Mouse (Mus musculus) limb, embryonic 10.5 days (tissue): ENCODE measurements around the gene Doc2a. TPM values are rescaled to one million over a fixed set of nuclear protein-coding genes. Genes with fewer than 3 reads are reported as not detected.

Source experiments
- DNase-seq: peaks from one replicate; pipeline ENCODE4 v3.0.0-alpha.2; 2017; ENCODE audit warnings: low spot score
- H3K27ac ChIP-seq: fragments of 300-500 bp; sonication (generic); 2 replicates; pipeline ENCODE4 v1.5.1; 2016; ENCODE audit warnings: mild to moderate bottlenecking
- H3K27me3 ChIP-seq: fragments of 300-500 bp; sonication (generic); 2 replicates; pipeline ENCODE4 v1.6.1; 2016; ENCODE audit warnings: low read depth, mild to moderate bottlenecking; ENCODE audit not compliant: poor library complexity, severe bottlenecking
- H3K36me3 ChIP-seq: fragments of 300-500 bp; sonication (generic); 2 replicates; pipeline ENCODE4 v1.6.1; 2016; ENCODE audit warnings: mild to moderate bottlenecking, moderate library complexity
- H3K4me1 ChIP-seq: fragments of 300-500 bp; sonication (generic); 2 replicates; pipeline ENCODE4 v1.6.1; 2016
- H3K4me3 ChIP-seq: fragments of 300-500 bp; sonication (generic); 2 replicates; pipeline ENCODE4 v1.5.1; 2016; ENCODE audit warnings: mild to moderate bottlenecking, moderate library complexity
- H3K9me3 ChIP-seq: fragments of 300-500 bp; sonication (generic); replicated peaks from 2 replicates; pipeline ENCODE4 v1.6.1; 2016; ENCODE audit warnings: mild to moderate bottlenecking
- WGBS: fragments of 180-500 bp; shearing (Covaris S2); methylation state at CpG from one replicate; pipeline ENCODE4 v1.1.7; 2016; 5-methylcytosine and 5-hydroxymethylcytosine counted together
- polyA plus RNA-seq: library from polyadenylated mRNA; unstranded; fragments of >200 nt; fragmentation: Nextera tagmentation; extraction: Ambion mirVana; gene quantifications from 2 replicates; pipeline ENCODE4 v1.2.1, GENCODE M21; 2016

Doc2a gene
- polyA plus RNA-seq, result 1.0 and 1.9 TPM in 2 replicates

DNA sequence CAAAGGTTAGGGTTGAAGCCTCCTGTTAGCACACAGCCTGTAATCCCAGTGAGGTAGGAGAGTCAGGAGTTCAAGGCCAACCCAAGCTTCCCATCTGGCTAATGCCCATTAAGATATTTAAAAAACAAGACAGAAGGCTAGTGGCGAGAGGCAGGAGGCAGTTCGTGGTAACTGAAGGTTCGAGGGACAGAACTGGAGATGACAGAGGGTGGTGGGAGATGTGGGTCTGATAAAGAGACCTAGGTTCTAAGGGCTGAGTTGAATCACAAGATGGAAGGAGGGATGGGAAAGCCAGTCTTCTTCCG is at the start of gene Doc2a:
Doc2a (plus strand) TSS at position 301 of the 305 bp plus-strand sequence.
- 27% methylated on average over 4 of the region's 4 CpGs for WGBS
- Histone ChIP-seq H3K4me3 (peak within 1 kb of the TSS; percentile 71), H3K27me3 (peaks cover 54% of the 10 kb centered on the region), H3K36me3 (peaks cover 13% of the 10 kb centered on the region), H3K9me3 (no peaks in the 10 kb centered on the region), H3K27ac (peak within 1 kb of the TSS; percentile 78), H3K4me1 (peaks cover 27% of the 10 kb centered on the region)
- no peak for DNase-seq

DNA sequence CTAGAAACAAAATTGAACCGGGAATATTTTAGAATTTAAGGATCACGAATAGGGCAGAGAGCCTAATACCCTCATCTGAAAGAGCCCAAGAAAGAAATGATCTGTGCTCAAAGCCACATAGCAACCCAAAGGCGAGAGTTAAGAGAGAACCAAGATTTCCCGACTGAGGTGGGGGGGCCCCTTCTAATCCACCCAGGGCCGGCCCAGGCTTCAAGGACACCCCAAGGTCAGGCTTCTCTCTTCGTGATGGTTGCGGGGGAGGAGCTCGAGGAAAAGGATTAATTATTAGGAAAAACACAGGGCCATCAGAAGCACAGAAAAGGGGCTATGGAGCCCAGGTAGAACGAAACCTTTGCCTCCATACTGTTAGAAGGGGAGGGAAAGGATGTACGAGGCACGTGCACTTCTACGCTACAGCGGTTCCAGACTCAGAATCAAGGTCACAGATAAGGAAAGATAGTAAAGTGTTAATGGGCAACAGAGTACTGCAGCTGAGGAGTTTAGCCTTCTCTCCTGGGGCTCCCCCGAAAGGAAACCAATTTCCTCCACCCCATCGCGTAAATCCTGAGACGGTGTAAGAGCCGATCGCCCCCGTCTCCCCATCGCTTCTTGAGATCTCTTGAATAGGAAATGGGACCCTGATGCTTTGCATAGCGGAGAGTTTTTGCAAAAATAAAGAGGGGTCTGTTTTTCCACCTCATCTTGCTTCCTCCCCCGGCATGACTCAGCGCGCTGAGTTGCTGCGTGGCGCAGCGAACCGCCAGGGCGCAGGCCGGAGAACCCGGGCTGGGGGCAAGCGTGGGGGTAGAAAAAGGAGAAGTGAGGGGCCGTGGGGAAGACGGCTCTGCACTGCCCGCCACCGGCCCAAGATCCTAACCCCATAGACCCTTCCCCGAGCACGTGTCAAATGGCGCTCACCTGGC is 48.8 kb upstream of the Doc2a start:
- peaks cover 67% of the 10 kb centered on the region for H3K36me3 ChIP-seq
- H3K27ac ChIP-seq, result peak overlapping the region; percentile 95
- 1% methylated on average over 40 of the region's 40 CpGs for WGBS
- H3K27me3 ChIP-seq, result no peaks in the 10 kb centered on the region
- no peaks in the 10 kb centered on the region for H3K9me3 ChIP-seq
- peak overlapping the region; percentile 89 for H3K4me3 ChIP-seq
- H3K4me1 ChIP-seq, result peaks cover 44% of the 10 kb centered on the region
- DNase-seq, result no peak

DNA sequence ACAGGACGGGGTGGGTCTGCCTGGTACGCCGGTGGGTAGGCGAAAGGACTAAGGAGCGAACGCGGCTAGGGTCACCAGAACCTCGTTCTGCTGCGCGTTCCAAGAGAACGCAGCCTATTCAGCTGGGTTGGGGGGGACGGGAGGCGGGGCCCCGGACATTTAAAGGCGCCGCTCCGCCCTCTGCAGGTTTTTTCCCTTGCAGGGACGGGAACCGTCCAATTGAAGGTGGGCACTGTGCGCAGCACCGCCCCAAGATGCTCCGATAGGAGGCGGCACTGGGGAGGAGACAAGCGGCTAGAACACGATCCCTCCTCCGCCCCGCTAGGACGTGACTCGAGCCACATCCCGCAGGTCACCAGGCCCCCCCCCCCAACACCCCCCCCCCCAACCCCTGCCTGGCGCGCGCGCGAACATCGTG is 48.2 kb upstream of the Doc2a start:
- H3K4me1 ChIP-seq, result peaks cover 43% of the 10 kb centered on the region
- H3K4me3 ChIP-seq, result peak overlapping the region; percentile 89
- H3K27ac ChIP-seq, result peak overlapping the region; percentile 95
- WGBS, result under 1% methylated on average over 33 of the region's 36 CpGs
- peaks cover 68% of the 10 kb centered on the region for H3K36me3 ChIP-seq
- no peaks in the 10 kb centered on the region for H3K27me3 ChIP-seq
- H3K9me3 ChIP-seq, result no peaks in the 10 kb centered on the region
- DNase-seq, result peak; percentile 93

DNA sequence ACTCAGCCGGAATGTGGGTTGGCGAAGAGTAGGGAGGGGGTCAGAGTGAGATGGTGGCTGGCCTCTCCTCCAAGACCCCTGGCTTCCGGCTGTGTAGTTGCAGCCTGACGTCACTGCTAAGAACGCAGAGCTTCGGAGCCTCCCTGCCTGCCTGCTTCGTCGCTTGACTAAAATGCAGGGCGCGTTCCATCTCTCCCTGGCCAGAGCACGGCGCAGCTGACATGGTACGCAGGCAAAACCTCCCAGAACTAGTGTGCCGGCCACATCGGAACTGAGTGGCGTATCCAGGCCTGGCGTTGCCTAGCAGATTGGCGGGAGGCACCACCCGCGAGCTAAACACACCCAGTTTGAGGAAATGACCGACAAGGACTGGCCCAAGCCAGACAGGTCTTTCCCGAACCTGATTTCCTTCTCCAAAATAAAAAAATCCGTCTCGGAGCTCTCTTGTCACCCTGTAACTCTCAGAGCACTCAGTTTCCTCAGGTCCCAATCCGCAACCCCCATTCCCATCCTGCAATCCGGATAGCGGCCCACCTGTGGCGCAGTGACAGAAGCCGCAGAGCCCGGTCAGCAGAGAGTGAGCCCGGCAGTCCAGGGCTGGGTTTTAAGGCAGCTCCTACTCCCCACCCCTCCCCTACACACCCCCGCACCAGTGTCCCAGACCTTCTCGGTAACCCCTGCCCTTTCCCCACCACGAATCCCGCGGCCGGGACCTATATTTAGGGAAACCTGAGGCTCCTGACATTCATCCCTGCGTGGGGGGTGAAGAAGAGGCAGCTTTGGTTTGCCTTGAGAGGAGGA is 47.5 kb upstream of the Doc2a start:
- Histone ChIP-seq H3K27me3 (no peaks in the 10 kb centered on the region), H3K4me1 (peaks cover 43% of the 10 kb centered on the region), H3K4me3 (peak overlapping the region; percentile 89), H3K27ac (peak overlapping the region; percentile 95), H3K9me3 (no peaks in the 10 kb centered on the region), H3K36me3 (peaks cover 68% of the 10 kb centered on the region)
- 1% methylated on average over 38 of the region's 38 CpGs for WGBS
- DNase-seq, result no peak

DNA sequence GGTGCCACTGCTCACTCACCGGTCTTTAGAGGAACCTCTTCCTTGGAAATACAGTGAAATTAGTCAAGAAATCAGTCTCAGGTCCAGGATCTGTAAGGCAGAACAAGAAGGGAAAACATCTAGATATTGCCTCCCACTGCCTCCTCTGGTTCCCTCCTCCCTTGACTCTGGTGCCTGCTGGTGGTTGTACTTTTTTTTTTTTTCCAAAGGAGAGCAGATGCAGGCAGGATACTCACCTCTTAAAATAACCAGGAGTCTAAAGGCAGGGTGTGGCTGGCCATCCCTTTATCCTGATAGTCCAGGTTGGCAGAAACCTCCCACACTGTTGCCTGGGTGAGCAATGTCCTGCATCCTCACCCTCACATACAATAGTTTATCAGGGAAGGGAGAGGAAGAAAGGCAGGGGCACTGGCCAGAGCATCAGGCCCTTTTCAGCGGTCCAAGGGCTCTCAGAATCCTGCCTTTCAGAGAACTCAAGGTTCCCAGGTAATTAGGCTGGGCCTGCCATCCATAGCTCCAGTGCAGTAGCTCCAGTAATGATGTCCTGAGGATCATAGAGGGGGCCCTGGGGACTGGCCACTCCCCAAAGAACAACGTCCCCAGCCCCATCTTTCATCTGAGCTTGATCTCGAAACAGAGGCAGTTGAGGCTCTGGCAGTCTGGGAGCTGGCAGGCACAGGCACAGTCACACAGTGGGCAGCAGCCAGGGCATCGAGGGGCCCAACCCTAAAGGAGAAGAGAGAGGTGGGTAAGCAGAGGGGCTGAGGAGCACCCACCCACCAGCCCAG is 46.8 kb upstream of the Doc2a start:
- no peaks in the 10 kb centered on the region for H3K9me3 ChIP-seq
- DNase-seq, result no peak
- peak overlapping the region; percentile 89 for H3K4me3 ChIP-seq
- peak overlapping the region; percentile 95 for H3K27ac ChIP-seq
- H3K36me3 ChIP-seq, result peaks cover 68% of the 10 kb centered on the region
- H3K4me1 ChIP-seq, result peaks cover 42% of the 10 kb centered on the region
- 50% methylated on average over 5 of the region's 5 CpGs for WGBS
- H3K27me3 ChIP-seq, result no peaks in the 10 kb centered on the region

DNA sequence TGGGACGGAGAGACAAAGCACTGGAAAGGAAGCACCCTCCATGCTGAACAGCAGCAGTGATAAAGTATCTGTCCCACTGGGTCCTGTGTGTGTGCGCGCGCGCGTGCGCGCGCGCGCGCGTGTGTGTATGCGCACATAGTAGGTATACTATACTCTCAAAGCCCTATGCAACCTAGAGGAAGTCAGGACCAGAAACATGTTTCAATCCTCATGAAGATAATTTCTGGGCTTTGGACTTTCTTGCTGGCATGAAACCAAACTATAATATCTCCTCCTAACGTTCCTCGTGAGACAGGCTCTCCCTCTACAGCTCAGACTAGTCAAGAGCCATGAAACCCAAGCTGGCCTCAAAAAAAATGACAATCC is 46.2 kb upstream of the Doc2a start:
- Histone ChIP-seq H3K4me3 (0 out of 2 replicates have a peak overlapping the region, but pooled peaks have one; percentile 89), H3K4me1 (peaks cover 37% of the 10 kb centered on the region), H3K27ac (peak overlapping the region; percentile 95), H3K9me3 (no peaks in the 10 kb centered on the region), H3K36me3 (peaks cover 65% of the 10 kb centered on the region), H3K27me3 (no peaks in the 10 kb centered on the region)
- WGBS, result 97% methylated on average over 16 of the region's 16 CpGs
- DNase-seq, result no peak

DNA sequence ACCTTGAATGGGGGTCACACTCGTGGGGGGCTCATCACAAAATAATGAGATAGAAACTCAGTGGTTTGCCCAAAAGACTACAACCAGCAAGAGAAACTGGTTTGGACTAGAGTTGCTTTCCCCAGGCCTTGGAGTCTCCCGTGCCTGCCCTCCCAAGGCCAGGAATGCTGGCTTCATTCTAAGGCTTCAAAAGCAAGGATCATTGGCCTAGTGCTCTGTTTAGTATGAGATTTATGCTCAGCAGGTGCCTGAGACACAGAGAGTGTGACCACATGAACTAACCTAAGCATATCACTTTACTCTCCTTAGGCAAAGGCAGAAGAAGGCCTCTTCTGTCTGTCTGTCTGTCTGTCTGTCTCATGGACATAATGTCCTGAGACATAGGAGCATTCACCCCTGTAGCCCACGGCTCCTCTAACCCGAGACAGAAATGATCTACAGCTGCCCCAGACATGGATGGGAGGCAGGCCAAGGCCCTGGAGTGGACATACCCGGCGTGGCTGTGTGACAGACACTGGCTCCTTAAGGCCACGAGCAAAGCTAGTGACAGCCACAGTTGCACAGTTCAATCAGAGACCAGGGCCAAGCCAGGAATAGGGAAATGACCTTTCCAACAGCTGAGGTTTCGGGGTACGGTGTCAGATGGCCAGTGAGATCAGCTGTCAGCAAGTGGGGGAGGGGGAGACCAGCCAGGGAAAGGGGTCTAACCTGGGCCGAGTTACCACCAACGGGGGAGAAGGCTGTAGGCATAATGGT is 44.9 kb upstream of the Doc2a start:
- H3K27me3 ChIP-seq, result no peaks in the 10 kb centered on the region

DNA sequence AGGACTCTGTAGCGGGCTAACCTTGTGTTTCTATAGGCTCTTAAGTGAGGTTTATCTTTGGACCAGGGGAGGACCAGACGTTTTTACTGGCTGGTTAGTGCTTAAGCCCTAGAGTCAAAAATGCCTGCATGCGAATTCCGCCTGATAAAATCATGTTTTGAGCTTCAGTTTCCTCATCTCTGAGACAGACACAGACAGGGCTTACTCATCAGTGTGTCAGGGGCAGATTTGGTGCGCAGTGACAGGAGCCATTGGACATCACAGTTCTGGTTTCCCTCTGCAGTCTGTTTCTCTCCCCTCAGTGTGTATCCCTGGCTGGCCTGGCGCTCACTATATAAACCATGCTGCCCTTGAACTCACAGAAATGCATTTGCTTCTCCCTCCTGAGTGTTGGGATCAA is 44.0 kb upstream of the Doc2a start:
- Histone ChIP-seq H3K36me3 (peaks cover 62% of the 10 kb centered on the region), H3K27ac (no peak overlapping the region), H3K27me3 (no peaks in the 10 kb centered on the region), H3K4me3 (no peak overlapping the region), H3K9me3 (no peaks in the 10 kb centered on the region), H3K4me1 (peaks cover 27% of the 10 kb centered on the region)
- DNase-seq, result no peak
- WGBS, result 90% methylated on average over 6 of the region's 6 CpGs

More for the DNA sequence above, 44.9 kb upstream of the Doc2a start:
- Histone ChIP-seq H3K27ac (no peak overlapping the region), H3K4me1 (peaks cover 27% of the 10 kb centered on the region), H3K36me3 (peaks cover 64% of the 10 kb centered on the region), H3K9me3 (no peaks in the 10 kb centered on the region), H3K4me3 (no peak overlapping the region)
- 87% methylated on average over 11 of the region's 11 CpGs for WGBS
- DNase-seq, result no peak

DNA sequence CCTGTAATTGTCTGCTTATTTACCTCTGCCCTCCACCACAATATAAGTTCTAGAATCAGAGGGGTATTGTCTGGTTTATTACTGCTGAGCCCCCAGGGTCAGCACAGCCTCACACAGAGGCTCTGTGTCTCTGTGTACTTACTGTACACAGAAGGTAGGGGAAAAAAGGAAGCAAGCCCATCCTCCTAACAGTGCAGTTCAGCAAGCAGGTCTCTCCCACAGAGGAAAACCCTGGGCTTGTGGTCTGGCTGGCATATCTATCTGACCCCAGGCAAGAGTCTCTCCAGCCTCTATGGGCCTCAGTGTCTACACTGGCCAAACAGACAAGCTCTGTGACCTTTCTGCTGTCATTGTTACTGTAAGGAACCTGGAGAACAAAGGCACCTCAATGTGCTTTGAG is 43.5 kb upstream of the Doc2a start:
- no peak overlapping the region for H3K27ac ChIP-seq
- peaks cover 62% of the 10 kb centered on the region for H3K36me3 ChIP-seq

DNA sequence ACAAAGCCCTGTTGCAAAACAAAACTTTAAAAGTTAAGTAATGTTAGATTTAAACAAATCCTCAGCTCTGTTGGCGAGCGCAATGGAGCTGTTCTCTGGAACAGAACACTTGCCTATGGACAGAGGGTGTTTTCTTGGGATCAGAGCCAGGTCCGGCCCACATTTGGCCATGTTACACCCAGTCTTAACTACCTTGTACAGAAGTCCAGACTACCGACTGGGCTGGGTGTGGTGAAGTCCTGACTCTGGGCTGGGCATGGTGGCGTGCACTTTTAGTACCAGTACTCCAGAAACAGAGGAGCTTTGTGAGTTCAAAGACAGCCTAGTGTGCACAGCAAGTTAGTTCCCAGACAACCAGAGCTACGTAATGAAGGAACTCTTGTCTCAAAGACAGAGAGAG is 40.3 kb upstream of the Doc2a start:
- Histone ChIP-seq H3K36me3 (peaks cover 53% of the 10 kb centered on the region), H3K27me3 (no peaks in the 10 kb centered on the region), H3K27ac (no peak overlapping the region), H3K9me3 (no peaks in the 10 kb centered on the region), H3K4me3 (no peak overlapping the region), H3K4me1 (peaks cover 29% of the 10 kb centered on the region)
- no peak for DNase-seq
- WGBS, result 92% methylated on average over 6 of the region's 6 CpGs

More for the DNA sequence above, 43.5 kb upstream of the Doc2a start:
- Histone ChIP-seq H3K27me3 (no peaks in the 10 kb centered on the region), H3K9me3 (no peaks in the 10 kb centered on the region), H3K4me3 (no peak overlapping the region), H3K4me1 (peaks cover 33% of the 10 kb centered on the region)
- no peak for DNase-seq

DNA sequence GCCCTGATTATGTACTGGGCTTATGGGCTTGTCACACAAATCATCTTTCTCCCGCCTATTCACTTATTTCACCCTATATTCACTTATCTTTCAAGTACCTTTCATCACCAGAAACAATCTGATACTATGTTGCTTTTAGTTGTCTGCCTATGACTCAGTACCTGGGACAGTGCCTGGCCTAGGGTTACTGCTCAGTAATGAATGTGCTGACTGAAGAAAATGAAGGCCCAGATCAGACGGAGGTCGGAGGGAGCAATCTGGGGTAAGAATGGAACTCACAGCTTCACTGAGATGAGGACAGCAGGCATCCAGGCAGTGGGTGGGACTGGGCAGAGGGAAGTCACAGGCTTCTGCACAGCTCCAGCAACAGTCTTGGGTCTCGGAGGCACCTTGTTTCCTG is 39.8 kb upstream of the Doc2a start:
- Histone ChIP-seq H3K36me3 (peaks cover 49% of the 10 kb centered on the region), H3K27me3 (no peaks in the 10 kb centered on the region), H3K27ac (0 out of 2 replicates have a peak overlapping the region, but pooled peaks have one; percentile 92), H3K4me1 (peaks cover 29% of the 10 kb centered on the region), H3K4me3 (peak overlapping the region; percentile 71), H3K9me3 (no peaks in the 10 kb centered on the region)
- DNase-seq, result no peak
- 83% methylated on average over 4 of the region's 4 CpGs for WGBS
